In the genomic region with DNA sequence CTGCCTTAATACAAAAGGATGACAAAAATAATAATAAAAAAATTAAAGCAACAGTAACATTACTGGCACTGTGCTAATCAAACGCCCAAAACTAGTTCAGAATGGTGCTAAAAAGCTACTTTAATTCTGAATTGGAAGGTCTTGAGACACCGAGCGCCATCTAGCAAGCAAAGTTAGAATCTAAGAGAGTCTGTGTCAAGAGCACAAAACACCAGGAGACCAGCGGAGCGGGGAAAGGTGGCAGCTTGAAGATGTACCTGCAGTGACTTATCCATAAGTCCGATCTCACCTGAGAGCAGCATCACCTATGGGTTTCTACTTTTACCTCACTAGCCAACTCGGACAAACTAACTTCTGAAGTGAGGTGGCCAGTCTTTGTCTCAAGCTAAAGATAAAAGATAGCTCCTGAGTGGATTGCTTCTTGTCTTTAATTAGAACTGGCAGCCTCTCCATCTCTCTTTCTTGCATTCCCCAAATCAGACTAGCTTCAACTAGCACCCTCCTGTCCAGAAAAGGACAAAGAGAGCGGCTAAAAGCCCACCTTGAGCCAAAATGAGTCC, we compare ENCODE assay signal across 10 mouse cellular contexts. TPM values are rescaled to one million over a fixed set of nuclear protein-coding genes. Genes with fewer than 3 reads are reported as not detected.
DNase-seq lines count a peak whose midpoint lies in the region; ATAC-seq lines count a peak whose summit lies in the region.
"Had no signal": no experiment of that assay in that cellular context is flagged by ENCODE, and none has a peak within 500 bp of the region (broad histone marks: within the 10 kb centered on the region; RNA-seq: fewer than 3 reads in every experiment).

No protein-coding gene starts in this region.

- H3K36me3 ChIP-seq in hindbrain, embryonic 15.5 days: no peaks in the 10 kb centered on the region
- H3K36me3 ChIP-seq: embryonic facial prominence, embryonic 12.5 days had no signal

- H3K4me2 ChIP-seq in hindbrain, embryonic 15.5 days: peak overlapping the region; percentile 27
- H3K4me2 ChIP-seq: embryonic facial prominence, embryonic 12.5 days had no signal

- H3K4me1 ChIP-seq in hindbrain, embryonic 15.5 days (replicated peaks): peaks cover 16% of the 10 kb centered on the region

- no peak overlapping the region for H3K9ac ChIP-seq in hindbrain, embryonic 15.5 days
- H3K9ac ChIP-seq: embryonic facial prominence, embryonic 12.5 days had no signal

- DNase-seq in heart, postnatal 4 days: peak; percentile 24
- DNase-seq in heart, postnatal 25 days (ENCODE audit: low spot score): no peak
- DNase-seq in right cerebral cortex, postnatal 10 days (ENCODE audit: low spot score in 2 of 2): peak; percentile 71 to 76
- no peak for DNase-seq in right cerebral cortex, postnatal 14 days
- no peak for DNase-seq in thymus, adult 18-20 months
- no peak for DNase-seq in urinary bladder, adult 2 months (ENCODE audit: low spot score)
- no peak for DNase-seq in urinary bladder, postnatal 10 days (ENCODE audit: low spot score)

- H3K9me3 ChIP-seq in hindbrain, embryonic 15.5 days: no peaks in the 10 kb centered on the region
- H3K9me3 ChIP-seq: embryonic facial prominence, embryonic 12.5 days had no signal

- peak overlapping the region; percentile 45; the same call in 1 of the 2 replicates for H3K27ac ChIP-seq in hindbrain, embryonic 15.5 days (replicated peaks)
- H3K27ac ChIP-seq: embryonic facial prominence, embryonic 12.5 days; macrophage had no signal

- no peak for ATAC-seq in hindbrain, embryonic 15.5 days (ENCODE audit: low FRiP score, low read depth)

- 5% methylated on average over 8 of the region's 8 CpGs for WGBS in hindbrain, embryonic 15.5 days

- peak overlapping the region; percentile 12; the same call in 1 of the 2 replicates for H3K4me3 ChIP-seq in hindbrain, embryonic 15.5 days
- H3K4me3 ChIP-seq: embryonic facial prominence, embryonic 12.5 days had no signal

- peaks cover 41% of the 10 kb centered on the region for H3K27me3 ChIP-seq in hindbrain, embryonic 15.5 days

- intact Hi-C loops in heart, postnatal 25 days (cut with DNase I): no loop called here

RNA-seq across cellular contexts. Expression of a gene that starts 23.7 kb away (rescaled TPM):
- 1 to 10 TPM; 4.6 to 4.8 TPM for total RNA-seq in heart, postnatal 4 days (2021)
- 1 to 10 TPM; 2.3 to 2.9 TPM for total RNA-seq in heart, postnatal 25 days (2021)
- polyA plus RNA-seq in hindbrain, embryonic 15.5 days (2015; fragmentation: Nextera tagmentation; extraction: Ambion mirVana): 51.8 and 57.4 TPM in 2 replicates
- polyA plus RNA-seq in urinary bladder, adult 2 months (2012; rRNA removed): 15.6 and 19.4 TPM in 2 replicates
- polyA plus RNA-seq: macrophage had no signal

Comparison
In these comparisons a context has a peak if more than half of its experiments do, and no peak if none do; other contexts are left out.
1. DNase-seq: peak in heart, postnatal 4 days (single experiment) and right cerebral cortex, postnatal 10 days (2 of 2); none in heart, postnatal 25 days (single experiment), right cerebral cortex, postnatal 14 days (single experiment), thymus, adult 18-20 months (0 of 2), urinary bladder, adult 2 months (single experiment) and urinary bladder, postnatal 10 days (single experiment).